Mouse (Mus musculus): ENCODE data around the gene Trappc12.

GRCm38 (mm10) chr12:28690730-28691129, 59.5 kb downstream of the Trappc12 start:
- TF ChIP-seq GATA1 (IDR thresholded peaks at IDR 0.05; ENCODE audit: borderline replicate concordance, low read length): no peak
- no peak for TF ChIP-seq FLI1 (IDR thresholded peaks at IDR 0.05; ENCODE audit: low read length)
